Mouse (Mus musculus): ENCODE measurements around the gene Mllt10.

GRCm38 (mm10) chr2:18012866-18013265 lies 42.2 kb upstream of the Mllt10 start:
- no peak for TF ChIP-seq CTCF (IDR thresholded peaks at IDR 0.05; ENCODE audit: insufficient read depth, low read depth, low read length)
- no peak for TF ChIP-seq POLR2A (IDR thresholded peaks at IDR 0.05; ENCODE audit: insufficient read depth, low read depth, low read length)
